Mouse (Mus musculus) heart, adult 2 months (tissue): ENCODE results near the gene Ttc21a. TPM values are rescaled to one million over a fixed set of nuclear protein-coding genes. Genes with fewer than 3 reads are reported as not detected.

Experiments
- DNase-seq, 2 experiments: peaks; one replicate each; pipeline ENCODE4 v3.0.0; 2021
- H3K27ac ChIP-seq: fragments of 200-600 bp; 2 replicates; pipeline ENCODE4 v1.8.1; 2022
- H3K27me3 ChIP-seq: fragments of 200-500 bp; 2 replicates; pipeline ENCODE4 v1.6.1; 2012; ENCODE audit warnings: mild to moderate bottlenecking, low read length, inconsistent platforms, mixed read lengths; ENCODE audit not compliant: control insufficient read depth, insufficient read depth
- H3K36me3 ChIP-seq: fragments of 200-500 bp; 2 replicates; pipeline ENCODE4 v1.6.1; 2012; ENCODE audit warnings: low read length, inconsistent platforms; ENCODE audit not compliant: control insufficient read depth, insufficient read depth
- H3K4me1 ChIP-seq: fragments of 200-500 bp; 2 replicates; pipeline ENCODE4 v1.6.1; 2011; ENCODE audit warnings: low read length; ENCODE audit not compliant: control insufficient read depth, insufficient read depth
- H3K4me3 ChIP-seq: fragments of 200-600 bp; 2 replicates; pipeline ENCODE4 v1.8.1; 2022
- H3K79me2 ChIP-seq: fragments of 200-500 bp; replicated peaks from 2 replicates; pipeline ENCODE4 v1.6.1; 2012; ENCODE audit warnings: mild to moderate bottlenecking, inconsistent platforms, low read length, moderate library complexity, mixed read lengths; ENCODE audit not compliant: control insufficient read depth, insufficient read depth
- H3K9ac ChIP-seq: fragments of 200-500 bp; 2 replicates; pipeline ENCODE4 v1.6.1; 2012; ENCODE audit warnings: low read depth, mild to moderate bottlenecking, control low read depth, inconsistent platforms, low read length, mixed read lengths
- CTCF ChIP-seq: fragments of 200-600 bp; IDR thresholded peaks from 2 replicates; pipeline ENCODE4 v1.8.1; 2022; ENCODE audit warnings: antibody characterized with exemption, mild to moderate bottlenecking, moderate library complexity
- EP300 ChIP-seq: fragments of 200-500 bp; IDR thresholded peaks from 2 replicates; pipeline ENCODE4 v1.6.1; 2011; ENCODE audit warnings: low read depth, low read length, control low read depth; ENCODE audit not compliant: insufficient read depth
- POLR2A ChIP-seq: fragments of 200-500 bp; IDR thresholded peaks from 2 replicates; pipeline ENCODE4 v1.6.1; 2011; ENCODE audit warnings: mild to moderate bottlenecking, low read depth, low read length, control low read depth; ENCODE audit not compliant: insufficient read depth
- WGBS: fragments of 180-500 bp; shearing (Covaris S2); methylation state at CpG from one replicate; pipeline ENCODE4 v1.1.7; 2018; 5-methylcytosine and 5-hydroxymethylcytosine counted together
- intact Hi-C: fragments of 180-260 bp; cut with DNase I; formaldehyde crosslinking; loops from one replicate; pipeline ENCODE4 v1.15.1; 2025
- polyA plus RNA-seq: library from polyadenylated mRNA; depleted of rRNA; stranded (reverse); fragments of >200 nt; gene quantifications from 2 replicates; pipeline ENCODE4 v1.2.3, GENCODE M21; 2012
- total RNA-seq, 2 experiments: library from RNA; stranded (reverse); gene quantifications; 2 replicates each; pipeline ENCODE4 v1.2.3; 2021

The Ttc21a gene
- total and polyA plus RNA-seq, 3 experiments = 0.70 TPM; not detected in 2

DNA sequence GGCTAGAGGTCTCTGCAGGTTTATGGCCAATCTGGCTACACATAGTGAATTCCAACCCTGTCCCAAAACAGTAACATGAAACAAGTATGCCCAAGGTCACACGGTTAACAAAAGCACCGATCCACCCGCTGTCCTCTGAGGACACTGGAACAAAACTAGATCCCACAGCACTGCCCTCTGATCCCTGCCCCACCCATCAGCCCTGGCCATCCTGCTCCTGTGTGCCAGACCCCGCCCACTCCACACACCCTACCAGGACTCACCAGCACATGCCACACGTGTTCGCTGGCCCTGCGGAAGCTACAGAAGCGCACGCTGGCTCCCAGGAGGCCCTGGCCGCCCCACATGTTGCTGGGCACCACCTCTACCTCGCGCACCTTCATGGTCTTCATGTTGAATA, 5.0 kb upstream of the Ttc21a start:
- H3K36me3 ChIP-seq = no peaks in the 10 kb centered on the region
- no peak overlapping the region for H3K27ac ChIP-seq
- intact Hi-C loops = no loop called here
- no peaks in the 10 kb centered on the region for H3K79me2 ChIP-seq
- peak in 1 of 2 experiments; percentile 30 for DNase-seq
- WGBS = 69% methylated on average over 12 of the region's 12 CpGs
- TF ChIP-seq EP300 = no peak
- no peak for TF ChIP-seq CTCF
- TF ChIP-seq POLR2A = no peak
- H3K27me3 ChIP-seq = no peaks in the 10 kb centered on the region
- peaks cover 2% of the 10 kb centered on the region; the same call in 1 of the 2 replicates for H3K4me1 ChIP-seq
- no peak overlapping the region for H3K4me3 ChIP-seq
- no peak overlapping the region for H3K9ac ChIP-seq

DNA sequence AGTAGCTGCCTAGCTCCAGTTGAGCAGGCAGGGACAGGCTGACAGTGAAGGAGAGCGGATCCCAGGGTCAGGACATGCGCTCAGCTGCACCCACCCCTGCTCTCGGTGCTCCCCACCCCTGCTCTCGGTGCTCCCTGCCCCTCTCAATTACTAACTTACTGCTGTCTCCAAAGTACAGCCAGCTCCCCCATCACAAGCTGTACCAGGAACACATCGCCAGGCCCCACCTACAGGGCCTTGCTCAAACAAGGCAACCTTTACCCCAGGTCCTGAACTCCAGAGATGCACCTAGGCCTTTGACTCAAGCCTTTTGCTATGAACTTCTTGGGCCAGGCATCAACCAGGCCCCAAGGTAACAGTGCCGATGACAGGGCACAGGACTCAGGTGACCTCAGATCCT, 3.7 kb upstream of the Ttc21a start:
- TF ChIP-seq POLR2A (no peak), EP300 (no peak), CTCF (no peak)
- Histone ChIP-seq H3K4me1 (peaks cover 2% of the 10 kb centered on the region; the same call in 1 of the 2 replicates), H3K27ac (no peak overlapping the region), H3K79me2 (no peaks in the 10 kb centered on the region), H3K36me3 (no peaks in the 10 kb centered on the region), H3K27me3 (no peaks in the 10 kb centered on the region), H3K4me3 (no peak overlapping the region), H3K9ac (no peak overlapping the region)
- DNase-seq = no peak
- intact Hi-C loops = no loop called here
- WGBS = 94% methylated on average over 6 of the region's 6 CpGs

DNA sequence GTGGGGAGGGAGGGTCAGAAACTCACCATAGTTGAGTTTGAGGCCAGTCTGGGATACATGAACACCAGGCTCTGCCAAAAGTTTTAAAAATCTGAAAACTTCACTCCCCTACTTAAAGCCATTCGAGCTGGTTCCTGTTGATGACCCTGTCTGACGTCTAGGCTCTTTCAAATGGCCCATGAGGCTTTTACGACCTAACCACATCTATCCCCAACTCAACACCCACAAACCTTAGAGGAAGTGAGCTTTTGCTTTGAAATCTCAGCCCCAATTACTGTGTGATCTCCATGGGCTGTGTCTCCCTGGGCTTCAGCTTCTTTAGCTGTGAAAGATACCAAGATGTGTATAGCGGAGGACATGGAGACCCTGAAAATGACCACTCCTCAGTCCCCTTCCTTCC, 1.1 kb downstream of the Ttc21a start:
- no peak for DNase-seq

DNA sequence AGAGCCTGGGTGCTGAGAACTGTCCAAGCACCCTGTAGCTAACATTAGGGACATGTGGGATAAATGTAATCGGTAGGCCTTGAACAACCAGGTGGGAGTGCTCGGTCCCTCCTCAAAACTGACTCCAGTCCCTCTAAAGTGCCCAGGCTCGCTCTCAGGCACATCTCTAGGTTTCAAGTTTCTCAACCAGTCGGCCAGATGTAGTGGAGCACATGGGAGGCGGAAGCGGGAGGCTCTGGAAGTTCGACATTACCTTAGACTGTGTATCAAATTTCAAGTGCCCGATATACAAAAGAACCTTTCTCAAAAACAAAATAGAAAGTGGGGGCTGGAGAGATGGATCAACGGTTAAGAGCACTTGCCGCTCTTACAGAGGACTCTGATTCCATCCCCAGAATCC, 2.2 kb downstream of the Ttc21a start:
- H3K4me1 ChIP-seq = peaks cover 2% of the 10 kb centered on the region; the same call in 1 of the 2 replicates
- H3K9ac ChIP-seq = no peak overlapping the region
- H3K4me3 ChIP-seq = no peak overlapping the region
- 81% methylated on average over 10 of the region's 10 CpGs for WGBS
- TF ChIP-seq CTCF (no peak), POLR2A (no peak), EP300 (no peak)
- no peaks in the 10 kb centered on the region for H3K27me3 ChIP-seq
- H3K36me3 ChIP-seq = no peaks in the 10 kb centered on the region
- no peak overlapping the region for H3K27ac ChIP-seq
- intact Hi-C loops = no loop called here
- DNase-seq = no peak
- no peaks in the 10 kb centered on the region for H3K79me2 ChIP-seq

More for the DNA sequence above, 1.1 kb downstream of the Ttc21a start:
- intact Hi-C loops = no loop called here
- 73% methylated on average over 4 of the region's 4 CpGs for WGBS
- H3K4me3 ChIP-seq = no peak overlapping the region
- TF ChIP-seq CTCF = no peak
- TF ChIP-seq POLR2A = no peak
- TF ChIP-seq EP300 = no peak
- H3K4me1 ChIP-seq = peaks cover 2% of the 10 kb centered on the region; the same call in 1 of the 2 replicates
- H3K9ac ChIP-seq = no peak overlapping the region
- no peaks in the 10 kb centered on the region for H3K36me3 ChIP-seq
- H3K27ac ChIP-seq = no peak overlapping the region
- H3K79me2 ChIP-seq = no peaks in the 10 kb centered on the region
- H3K27me3 ChIP-seq = no peaks in the 10 kb centered on the region

DNA sequence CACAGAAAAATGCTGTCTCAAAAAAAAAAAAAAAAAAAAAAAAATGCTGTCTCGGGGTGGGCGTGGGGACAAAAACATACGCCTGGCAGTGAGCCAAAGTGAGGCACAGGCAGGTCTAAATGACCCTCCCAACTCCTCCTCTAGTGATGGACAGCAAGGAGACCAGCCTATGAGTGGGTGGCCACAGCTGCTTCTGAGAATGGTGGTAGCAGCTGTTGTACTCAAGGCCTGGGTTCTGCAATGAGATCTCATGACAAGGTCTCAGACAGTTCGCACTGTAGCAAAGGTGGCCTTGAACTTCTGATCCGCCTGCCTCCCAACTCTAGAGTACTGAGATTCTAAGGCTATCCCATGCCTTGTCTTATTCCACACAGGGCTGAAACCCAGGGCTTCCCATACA, 4.0 kb downstream of the Ttc21a start:
- H3K36me3 ChIP-seq = no peaks in the 10 kb centered on the region
- no peaks in the 10 kb centered on the region for H3K27me3 ChIP-seq
- H3K4me1 ChIP-seq = peaks cover 2% of the 10 kb centered on the region; the same call in 1 of the 2 replicates
- H3K4me3 ChIP-seq = no peak overlapping the region
- intact Hi-C loops = no loop called here
- no peak overlapping the region for H3K9ac ChIP-seq
- no peak for DNase-seq
- H3K79me2 ChIP-seq = no peaks in the 10 kb centered on the region
- no peak overlapping the region for H3K27ac ChIP-seq
- WGBS = 60% methylated on average over 5 of the region's 5 CpGs
- TF ChIP-seq CTCF (no peak), POLR2A (no peak), EP300 (no peak)

DNA sequence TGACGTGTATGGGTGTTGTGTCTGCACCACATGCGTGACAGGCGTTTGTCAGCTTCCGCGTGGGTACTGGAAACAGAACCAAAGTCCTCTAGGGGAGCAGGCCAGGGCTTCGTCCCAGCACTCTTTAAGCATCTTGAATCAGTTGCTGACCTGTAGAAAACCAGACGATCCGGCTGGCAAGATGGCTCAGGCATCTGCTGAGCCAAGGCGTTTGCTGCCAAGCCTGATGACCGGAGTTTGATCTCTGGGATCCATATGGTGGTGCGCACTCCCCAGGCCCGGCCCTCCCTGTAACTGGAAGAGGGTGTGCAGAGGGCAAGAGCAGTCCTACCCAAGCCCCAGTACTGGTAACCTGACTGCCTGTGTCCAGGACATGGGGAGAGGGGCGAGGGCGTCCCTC, 4.5 kb downstream of the Ttc21a start:
- 81% methylated on average over 14 of the region's 14 CpGs for WGBS
- H3K9ac ChIP-seq = no peak overlapping the region
- TF ChIP-seq EP300 = no peak
- TF ChIP-seq CTCF = no peak
- no peak for TF ChIP-seq POLR2A

More for the DNA sequence above, 4.5 kb downstream of the Ttc21a start:
- Histone ChIP-seq H3K36me3 (no peaks in the 10 kb centered on the region), H3K4me3 (no peak overlapping the region), H3K79me2 (no peaks in the 10 kb centered on the region), H3K27ac (no peak overlapping the region), H3K27me3 (no peaks in the 10 kb centered on the region), H3K4me1 (no peaks in the 10 kb centered on the region)
- intact Hi-C loops = no loop called here
- DNase-seq = no peak
